Mouse (Mus musculus): ENCODE measurements around the gene Lrrc28. TPM values are rescaled to one million over a fixed set of nuclear protein-coding genes. Genes with fewer than 3 reads are reported as not detected.

Gene Lrrc28
- total and polyA plus RNA-seq, 3 experiments = 9.7 to 16.0 TPM; not detected in 1

DNA sequence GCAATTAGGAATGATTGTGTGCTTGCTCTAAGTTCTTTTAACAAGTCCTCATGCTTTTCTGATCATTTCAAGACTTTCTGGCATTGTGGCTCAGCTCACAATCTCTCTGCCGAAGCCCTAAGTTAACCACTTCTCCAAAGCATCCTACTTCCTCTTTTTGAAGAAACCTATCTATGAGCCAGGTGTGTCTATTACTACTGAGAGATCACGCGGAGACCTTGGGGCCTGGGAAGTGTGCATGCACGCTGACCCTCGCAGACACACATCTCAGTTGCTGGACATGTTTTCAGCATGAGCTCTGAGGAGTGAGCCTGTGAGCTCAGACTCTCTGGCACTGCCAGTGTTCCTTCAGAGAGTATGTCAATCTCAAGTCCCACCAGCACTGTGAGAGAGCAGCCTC, 98.8 kb downstream of the Lrrc28 start (continued):
- TF ChIP-seq CHD1 (IDR thresholded peaks at IDR 0.05; ENCODE audit: low read depth, low read length) (no peak), ZNF384 (IDR thresholded peaks at IDR 0.05; ENCODE audit: low read depth, low read length) (no peak), TCF12 (IDR thresholded peaks at IDR 0.05; ENCODE audit: low read depth, low read length) (peak; percentile 26; the same call in 1 of the 2 replicates), POLR2AphosphoS2 (IDR thresholded peaks at IDR 0.05; ENCODE audit: low read length) (no peak), SMC3 (IDR thresholded peaks at IDR 0.05; ENCODE audit: low read depth, low read length) (0 out of 2 replicates have a peak, but pooled peaks have one; percentile 9), BHLHE40 (IDR thresholded peaks at IDR 0.05; ENCODE audit: borderline replicate concordance, low read depth, low read length) (no peak), RCOR1 (IDR thresholded peaks at IDR 0.05; ENCODE audit: low read depth, low read length) (peak; percentile 66), HCFC1 (IDR thresholded peaks at IDR 0.05; ENCODE audit: low read depth, low read length) (no peak), ZKSCAN1 (IDR thresholded peaks at IDR 0.05; ENCODE audit: low read depth, low read length) (no peak), ZMIZ1 (IDR thresholded peaks at IDR 0.05; ENCODE audit: low read depth, low read length) (no peak), E2F4 (IDR thresholded peaks at IDR 0.05; ENCODE audit: borderline replicate concordance, low read depth, low read length) (no peak), GABPA (IDR thresholded peaks at IDR 0.05; ENCODE audit: low read depth, low read length) (no peak), UBTF (IDR thresholded peaks at IDR 0.05; ENCODE audit: borderline replicate concordance, insufficient read depth, low read depth, low read length) (no peak), EP300 (IDR thresholded peaks at IDR 0.05; ENCODE audit: low read depth in 1 of 2, low read length in 2 of 2) (peak; percentile 39 to 82; a peak in 3 of 4 replicates), USF2 (IDR thresholded peaks at IDR 0.05; ENCODE audit: borderline replicate concordance in 1 of 2, insufficient read depth in 1 of 2, low read depth in 1 of 2, low read length in 2 of 2) (no peak), MAX (IDR thresholded peaks at IDR 0.05; ENCODE audit: low read length) (peak; percentile 34; the same call in 1 of the 2 replicates), TBP (IDR thresholded peaks at IDR 0.05; ENCODE audit: low read depth, low read length) (no peak), CTCF (IDR thresholded peaks at IDR 0.05 in 2 of 3, conservative IDR thresholded peaks at IDR 0.05 in 1 of 3; ENCODE audit: control insufficient read depth in 1 of 3, insufficient read depth in 1 of 3, low read depth in 2 of 3, low read length in 3 of 3, poor library complexity in 1 of 3, severe bottlenecking in 1 of 3) (no peak), ZC3H11A (IDR thresholded peaks at IDR 0.05; ENCODE audit: low read depth, low read length) (no peak), USF1 (IDR thresholded peaks at IDR 0.05; ENCODE audit: low read depth, low read length) (0 out of 2 replicates have a peak, but pooled peaks have one; percentile 15), RAD21 (IDR thresholded peaks at IDR 0.05; ENCODE audit: low read depth, low read length) (no peak), MXI1 (IDR thresholded peaks at IDR 0.05; ENCODE audit: low read depth, low read length) (no peak), JUND (IDR thresholded peaks at IDR 0.05; ENCODE audit: low read depth, low read length) (no peak), GATA1 (IDR thresholded peaks at IDR 0.05; ENCODE audit: low read depth, low read length) (0 out of 2 replicates have a peak, but pooled peaks have one; percentile 7), SIN3A (IDR thresholded peaks at IDR 0.05; ENCODE audit: low read length) (no peak), POLR2A (IDR thresholded peaks at IDR 0.05; ENCODE audit: control insufficient read depth in 1 of 2, insufficient read depth in 1 of 2, low read depth in 1 of 2, low read length in 2 of 2, poor library complexity in 1 of 2) (no peak), TAL1 (IDR thresholded peaks at IDR 0.05; ENCODE audit: low read length) (no peak)
